Mouse (Mus musculus): ENCODE data around the gene Wdr90. TPM values are rescaled to one million over a fixed set of nuclear protein-coding genes. Genes with fewer than 3 reads are reported as not detected.
A peak's percentile ranks its signal among the peaks of the same experiment; 100 is the strongest.

Gene Wdr90
- total and polyA plus RNA-seq, 2 experiments from 2014 or later, result 14.2 to 36.2 TPM

- H3K9me3 ChIP-seq (ENCODE audit: low read length), result no peaks in the 10 kb centered on the region
- DNase-seq (ENCODE audit: low spot score) (no peak), ATAC-seq (ENCODE audit: low FRiP score) (peak; percentile 14)
- peak overlapping the region; percentile 80 for H3K27ac ChIP-seq (ENCODE audit: low read depth, low read length)
- no peaks in the 10 kb centered on the region for H3K27me3 ChIP-seq (ENCODE audit: insufficient read depth, low read length)
- H3K4me3 ChIP-seq (ENCODE audit: low read depth, low read length), result peak overlapping the region; percentile 79
- peak overlapping the region; percentile 73 for H3K9ac ChIP-seq (replicated peaks; ENCODE audit: low read length, poor library complexity, severe bottlenecking)
- H3K4me2 ChIP-seq (ENCODE audit: low read depth, low read length, poor library complexity, severe bottlenecking), result peak overlapping the region; percentile 64
- peaks cover 47% of the 10 kb centered on the region for H3K36me3 ChIP-seq (ENCODE audit: insufficient read depth, low read length)
- WGBS, result 2% methylated on average over 34 of the region's 38 CpGs
- H3K4me1 ChIP-seq (ENCODE audit: insufficient read depth, low read length), result peaks cover 9% of the 10 kb centered on the region
- TF ChIP-seq CTCF (IDR thresholded peaks at IDR 0.05), result 0 out of 2 replicates have a peak, but pooled peaks have one; percentile 5
Observed at GRCm38 (mm10) chr17:25843636-25844395, 17.5 kb downstream of the Wdr90 start.

- peak overlapping the region; percentile 64 for H3K4me2 ChIP-seq (ENCODE audit: low read depth, low read length, poor library complexity, severe bottlenecking)
- ATAC-seq (ENCODE audit: low FRiP score), result no peak
- H3K9me3 ChIP-seq (ENCODE audit: low read length), result no peaks in the 10 kb centered on the region
- no peak overlapping the region for H3K27ac ChIP-seq (ENCODE audit: low read depth, low read length)
- peaks cover 41% of the 10 kb centered on the region for H3K36me3 ChIP-seq (ENCODE audit: insufficient read depth, low read length)
- H3K4me1 ChIP-seq (ENCODE audit: insufficient read depth, low read length), result peaks cover 9% of the 10 kb centered on the region
- H3K4me3 ChIP-seq (ENCODE audit: low read depth, low read length), result peak overlapping the region; percentile 79
- H3K9ac ChIP-seq (replicated peaks; ENCODE audit: low read length, poor library complexity, severe bottlenecking), result peak overlapping the region; percentile 73
- TF ChIP-seq CTCF (IDR thresholded peaks at IDR 0.05), result no peak
- no peaks in the 10 kb centered on the region for H3K27me3 ChIP-seq (ENCODE audit: insufficient read depth, low read length)
- no peak for DNase-seq (ENCODE audit: low spot score)
- 96% methylated on average over 4 of the region's 4 CpGs for WGBS
Observed at GRCm38 (mm10) chr17:25843122-25843521, 18.2 kb downstream of the Wdr90 start.

GRCm38 (mm10) chr17:25842509-25842908 lies 18.8 kb downstream of the Wdr90 start:
- DNase-seq (ENCODE audit: low spot score), result no peak
- WGBS, result 78% methylated on average over 3 of the region's 3 CpGs
- ATAC-seq (ENCODE audit: low FRiP score), result no peak
- Histone ChIP-seq H3K9me3 (ENCODE audit: low read length) (no peaks in the 10 kb centered on the region), H3K9ac (replicated peaks; ENCODE audit: low read length, poor library complexity, severe bottlenecking) (no peak overlapping the region), H3K36me3 (ENCODE audit: insufficient read depth, low read length) (peaks cover 38% of the 10 kb centered on the region), H3K4me2 (ENCODE audit: low read depth, low read length, poor library complexity, severe bottlenecking) (no peak overlapping the region), H3K27me3 (ENCODE audit: insufficient read depth, low read length) (no peaks in the 10 kb centered on the region), H3K4me3 (ENCODE audit: low read depth, low read length) (no peak overlapping the region), H3K4me1 (ENCODE audit: insufficient read depth, low read length) (peaks cover 11% of the 10 kb centered on the region), H3K27ac (ENCODE audit: low read depth, low read length) (no peak overlapping the region)
- no peak for TF ChIP-seq CTCF (IDR thresholded peaks at IDR 0.05)

DNA sequence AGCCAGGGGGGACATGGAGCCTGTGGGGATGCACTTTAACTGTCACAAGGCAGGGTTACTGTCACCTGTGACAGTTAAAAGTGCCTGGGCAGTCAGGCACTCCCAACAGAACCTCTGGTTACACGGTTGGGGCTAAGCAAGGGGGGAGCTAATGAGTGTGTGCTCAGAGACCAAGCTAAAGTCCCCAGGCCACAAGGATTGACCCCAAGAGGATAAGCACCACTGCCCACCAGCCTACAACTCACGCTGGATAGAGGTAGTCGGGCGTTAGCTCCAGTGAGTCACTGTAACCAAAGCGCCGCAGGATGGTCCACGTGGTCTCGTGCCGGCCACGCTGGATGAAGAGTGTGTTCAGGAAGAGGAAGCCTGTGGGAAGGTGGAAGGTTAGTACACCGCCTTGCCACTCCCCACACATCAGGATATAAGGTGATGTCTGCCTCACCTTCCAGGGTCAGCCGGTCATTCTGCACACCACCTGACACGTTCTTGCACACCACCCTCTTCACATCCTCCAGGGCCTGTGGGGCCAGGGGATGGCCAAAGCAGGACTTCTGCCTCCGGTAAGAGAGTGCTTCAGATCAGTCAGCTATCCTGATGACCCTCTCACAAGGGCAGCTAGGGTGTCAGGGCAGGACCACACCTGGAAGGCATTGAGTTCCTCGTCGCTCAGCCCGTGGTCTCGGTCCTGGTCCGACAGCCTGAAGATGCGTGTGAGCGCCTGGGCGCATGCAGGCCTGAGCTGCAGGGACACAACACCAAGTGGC lies 20.0 kb downstream of the Wdr90 start, which contains the start of gene Gm20683:
TSS of gene Gm20683 (minus strand) at position 647 of the 764 bp plus-strand sequence.
- H3K36me3 ChIP-seq (ENCODE audit: insufficient read depth, low read length), result peaks cover 37% of the 10 kb centered on the region
- no peaks in the 10 kb centered on the region for H3K9me3 ChIP-seq (ENCODE audit: low read length)
- peaks cover 15% of the 10 kb centered on the region for H3K4me1 ChIP-seq (ENCODE audit: insufficient read depth, low read length)
- no peak for TF ChIP-seq CTCF (IDR thresholded peaks at IDR 0.05)
- no peak within 1 kb of the TSS for H3K4me3 ChIP-seq (ENCODE audit: low read depth, low read length)
- H3K4me2 ChIP-seq (ENCODE audit: low read depth, low read length, poor library complexity, severe bottlenecking), result no peak within 1 kb of the TSS
- H3K9ac ChIP-seq (replicated peaks; ENCODE audit: low read length, poor library complexity, severe bottlenecking), result no peak within 1 kb of the TSS
- ATAC-seq (ENCODE audit: low FRiP score) (no peak), DNase-seq (ENCODE audit: low spot score) (no peak)
- H3K27me3 ChIP-seq (ENCODE audit: insufficient read depth, low read length), result no peaks in the 10 kb centered on the region
- no peak within 1 kb of the TSS for H3K27ac ChIP-seq (ENCODE audit: low read depth, low read length)
- WGBS, result 94% methylated on average over 22 of the region's 22 CpGs

GRCm38 (mm10) chr17:25840519-25840918 lies 20.8 kb downstream of the Wdr90 start:
- over 99% methylated on average over 6 of the region's 6 CpGs for WGBS
- Histone ChIP-seq H3K36me3 (ENCODE audit: insufficient read depth, low read length) (peaks cover 37% of the 10 kb centered on the region), H3K4me2 (ENCODE audit: low read depth, low read length, poor library complexity, severe bottlenecking) (no peak overlapping the region), H3K9ac (replicated peaks; ENCODE audit: low read length, poor library complexity, severe bottlenecking) (no peak overlapping the region), H3K27me3 (ENCODE audit: insufficient read depth, low read length) (no peaks in the 10 kb centered on the region), H3K9me3 (ENCODE audit: low read length) (no peaks in the 10 kb centered on the region), H3K4me1 (ENCODE audit: insufficient read depth, low read length) (peaks cover 22% of the 10 kb centered on the region), H3K27ac (ENCODE audit: low read depth, low read length) (no peak overlapping the region), H3K4me3 (ENCODE audit: low read depth, low read length) (no peak overlapping the region)
- DNase-seq (ENCODE audit: low spot score), result no peak
- TF ChIP-seq CTCF (IDR thresholded peaks at IDR 0.05), result no peak
- ATAC-seq (ENCODE audit: low FRiP score), result no peak
